Mouse (Mus musculus) ES-Bruce4 (cell line): Measurements from ENCODE around the gene Clec16a.

Experiments
- CTCF ChIP-seq: IDR thresholded peaks from one replicate; pipeline ENCODE4 v1.8.1; 2011; ENCODE audit warnings: low read depth, low read length
- POLR2A ChIP-seq: IDR thresholded peaks from one replicate; pipeline ENCODE4 v1.8.1; 2011; ENCODE audit warnings: low read length; ENCODE audit not compliant: insufficient read depth

- TF ChIP-seq CTCF, result no peak
- TF ChIP-seq POLR2A, result no peak
These were observed 170.1 kb downstream of the Clec16a start for GRCm38 (mm10) chr16:10715211-10715610.
